In the genomic region with DNA sequence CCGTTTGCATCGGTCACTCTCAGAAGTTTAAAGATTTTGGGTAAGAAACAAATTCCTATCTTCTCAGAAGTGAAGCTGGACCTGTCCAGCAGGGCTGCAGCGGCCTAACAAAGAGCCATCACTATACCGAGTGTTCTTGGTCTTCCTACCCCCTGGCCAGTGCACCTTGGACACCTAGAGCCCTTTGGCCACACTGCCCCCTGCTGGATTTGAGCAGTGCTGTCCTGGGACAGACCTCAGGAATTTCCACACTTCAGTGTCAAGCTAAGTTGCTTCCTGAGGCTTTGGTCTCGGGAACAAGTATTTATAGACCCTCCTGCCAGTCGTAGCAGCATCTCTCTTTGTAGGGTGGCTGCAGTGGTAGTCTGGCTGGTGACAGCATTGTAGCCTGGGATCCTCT, we compare ENCODE assay signal across 9 mouse cellular contexts. TPM values are rescaled to one million over a fixed set of nuclear protein-coding genes. Genes with fewer than 3 reads are reported as not detected.
DNase-seq lines count a peak whose midpoint lies in the region; ATAC-seq and TF ChIP-seq lines count a peak whose summit lies in the region.
"Had no signal": no experiment of that assay in that cellular context is flagged by ENCODE, and none has a peak within 500 bp of the region (broad histone marks: within the 10 kb centered on the region; RNA-seq: fewer than 3 reads in every experiment).

No protein-coding gene starts in this region.

- no peak for TF ChIP-seq EP300 in liver, embryonic 14.5 days (IDR thresholded peaks at IDR 0.05; ENCODE audit: low read depth)

- H3K27me3 ChIP-seq in hindbrain, postnatal 0 days (ENCODE audit: insufficient read depth, low read length), result no peaks in the 10 kb centered on the region
- H3K27me3 ChIP-seq in liver, embryonic 14.5 days (ENCODE audit: control insufficient read depth, insufficient read depth, low read length), result no peaks in the 10 kb centered on the region
- H3K27me3 ChIP-seq: embryonic facial prominence, embryonic 13.5 days had no signal

- TF ChIP-seq CTCF in left cerebral cortex, adult 2 months (IDR thresholded peaks at IDR 0.05), result peak; percentile 79
- TF ChIP-seq CTCF in embryonic fibroblast, embryonic 13.5 days (IDR thresholded peaks at IDR 0.05; ENCODE audit: borderline replicate concordance, insufficient read depth, low read length), result peak; percentile 86
- peak; percentile 87 for TF ChIP-seq CTCF in hindbrain, postnatal 0 days (IDR thresholded peaks at IDR 0.05; ENCODE audit: low read depth)
- TF ChIP-seq CTCF in liver, embryonic 14.5 days (IDR thresholded peaks at IDR 0.05; ENCODE audit: low read depth), result peak; percentile 97

- H3K36me3 ChIP-seq in hindbrain, postnatal 0 days (ENCODE audit: insufficient read depth, low read length), result peaks cover 28% of the 10 kb centered on the region
- peaks cover 20% of the 10 kb centered on the region for H3K36me3 ChIP-seq in liver, embryonic 14.5 days (replicated peaks; ENCODE audit: control insufficient read depth, insufficient read depth, low read depth)

- WGBS in hindbrain, postnatal 0 days, result 58% methylated on average over 6 of the region's 6 CpGs
- 58% methylated on average over 6 of the region's 6 CpGs for WGBS in liver, embryonic 14.5 days (ENCODE audit: insufficient replicate concordance)

- no peaks in the 10 kb centered on the region for H3K9me3 ChIP-seq in hindbrain, postnatal 0 days (ENCODE audit: low read length)
- no peaks in the 10 kb centered on the region for H3K9me3 ChIP-seq in liver, embryonic 14.5 days (ENCODE audit: control insufficient read depth, low read length)
- H3K9me3 ChIP-seq: embryonic facial prominence, embryonic 13.5 days had no signal

- H3K4me2 ChIP-seq in hindbrain, postnatal 0 days (ENCODE audit: low read depth, low read length), result no peak overlapping the region
- no peak overlapping the region for H3K4me2 ChIP-seq in liver, embryonic 14.5 days (ENCODE audit: low read depth)
- H3K4me2 ChIP-seq: embryonic facial prominence, embryonic 13.5 days had no signal

- H3K4me1 ChIP-seq in embryonic fibroblast, embryonic 13.5 days (ENCODE audit: control insufficient read depth, insufficient read depth, low read length), result peaks cover 5% of the 10 kb centered on the region; the same call in 1 of the 2 replicates
- H3K4me1 ChIP-seq in hindbrain, postnatal 0 days (ENCODE audit: insufficient read depth, low read length), result no peaks in the 10 kb centered on the region
- H3K4me1 ChIP-seq in liver, embryonic 14.5 days (replicated peaks; ENCODE audit: control insufficient read depth in 2 of 2, insufficient read depth in 2 of 2, low read length in 1 of 2), result 0 out of 4 replicates have a peak, but pooled peaks cover 0 to 2% of the 10 kb centered on the region in 2 experiments
- H3K4me1 ChIP-seq: embryonic facial prominence, embryonic 13.5 days had no signal

- no peak for DNase-seq in left cerebral cortex, adult 2 months (ENCODE audit: extremely low spot score in 1 of 2, low spot score in 2 of 2)
- no peak for DNase-seq in left cerebral cortex, adult 11 months (ENCODE audit: low spot score)
- DNase-seq in adrenal gland, postnatal 4 days (ENCODE audit: low spot score in 2 of 2), result peak; percentile 42 to 53
- peak; percentile 65 for DNase-seq in hindbrain, postnatal 0 days (ENCODE audit: low spot score)
- DNase-seq in liver, embryonic 14.5 days (ENCODE audit: low read depth in 3 of 3, low spot score in 3 of 3), result peak; percentile 38 to 57 (median 40)
- DNase-seq in retina, postnatal 1 day, result peak; percentile 72
- DNase-seq in left cerebral cortex, postnatal 14 days (ENCODE audit: low spot score in 2 of 2), result no peak

- no peak overlapping the region for H3K4me3 ChIP-seq in left cerebral cortex, adult 2 months
- no peak overlapping the region for H3K4me3 ChIP-seq in embryonic fibroblast, embryonic 13.5 days (ENCODE audit: insufficient read depth, low read length)
- H3K4me3 ChIP-seq in hindbrain, postnatal 0 days (ENCODE audit: low read length), result no peak overlapping the region
- H3K4me3 ChIP-seq in liver, embryonic 14.5 days (ENCODE audit: insufficient read depth in 1 of 2, low read depth in 2 of 2, low read length in 2 of 2), result no peak overlapping the region
- H3K4me3 ChIP-seq: embryonic facial prominence, embryonic 13.5 days had no signal

- ATAC-seq in hindbrain, postnatal 0 days, result peak; percentile 71; the same call in 1 of the 2 replicates
- ATAC-seq in liver, embryonic 14.5 days (ENCODE audit: insufficient read depth), result peak; percentile 69

- no peak overlapping the region for H3K9ac ChIP-seq in hindbrain, postnatal 0 days (replicated peaks; ENCODE audit: low read length)
- H3K9ac ChIP-seq in liver, embryonic 14.5 days (replicated peaks), result no peak overlapping the region
- H3K9ac ChIP-seq: embryonic facial prominence, embryonic 13.5 days had no signal

- intact Hi-C loops in left cerebral cortex, adult 2 months (cut with DNase I), result loop anchor here (2.0 kb wide), 1 partner anchor 182 kb away; no protein-coding TSS in a partner anchor
- intact Hi-C loops in left cerebral cortex, postnatal 14 days (cut with DNase I), result no loop called here

- no peak overlapping the region for H3K27ac ChIP-seq in left cerebral cortex, adult 2 months
- H3K27ac ChIP-seq in embryonic fibroblast, embryonic 13.5 days (ENCODE audit: insufficient read depth, low read length), result no peak overlapping the region
- H3K27ac ChIP-seq in hindbrain, postnatal 0 days, result no peak overlapping the region
- no peak overlapping the region for H3K27ac ChIP-seq in liver, embryonic 14.5 days
- H3K27ac ChIP-seq: embryonic facial prominence, embryonic 13.5 days had no signal

- no peak for TF ChIP-seq POLR2A in embryonic fibroblast, embryonic 13.5 days (IDR thresholded peaks at IDR 0.05; ENCODE audit: low read depth, low read length)

RNA-seq across cellular contexts. Expression of a gene that starts 29.5 kb away (rescaled TPM):
- 10 to 100 TPM; 54.9 to 57.3 TPM for total RNA-seq in left cerebral cortex, adult 2 months (2021)
- 10 to 100 TPM; 65.0 to 66.6 TPM for total RNA-seq in adrenal gland, postnatal 4 days (2021)
- 39.2 and 44.9 TPM in 2 replicates for polyA plus RNA-seq in embryonic fibroblast, embryonic 13.5 days (2011; ENCODE audit: insufficient read length, low read depth, missing spikeins)
- 68.7 and 89.6 TPM in 2 replicates for total RNA-seq in hindbrain, postnatal 0 days (2014; rRNA removed)
- polyA plus RNA-seq in hindbrain, postnatal 0 days (2015; fragmentation: Nextera tagmentation; extraction: Ambion mirVana), result 79.8 and 85.8 TPM in 2 replicates
- 21.7 and 23.9 TPM in 2 replicates for polyA plus RNA-seq in liver, embryonic 14.5 days (2012; rRNA removed)
- 25.8 and 28.4 TPM in 2 replicates for polyA plus RNA-seq in liver, embryonic 14.5 days (2014; fragmentation: Nextera tagmentation; extraction: Ambion mirVana)
- 10 to 100 TPM; 40.8 to 43.1 TPM for total RNA-seq in left cerebral cortex, postnatal 14 days (2021)

RNA-seq across cellular contexts. Expression of a gene that starts 29.7 kb away (rescaled TPM):
- total RNA-seq in left cerebral cortex, adult 2 months (2021), result 10 to 100 TPM; 78.0 to 79.1 TPM
- 10 to 100 TPM; 33.9 TPM for total RNA-seq in adrenal gland, postnatal 4 days (2021)
- 14.7 and 17.5 TPM in 2 replicates for polyA plus RNA-seq in embryonic fibroblast, embryonic 13.5 days (2011; ENCODE audit: insufficient read length, low read depth, missing spikeins)
- 41.3 and 45.6 TPM in 2 replicates for total RNA-seq in hindbrain, postnatal 0 days (2014; rRNA removed)
- polyA plus RNA-seq in hindbrain, postnatal 0 days (2015; fragmentation: Nextera tagmentation; extraction: Ambion mirVana), result 27.6 and 29.4 TPM in 2 replicates
- polyA plus RNA-seq in liver, embryonic 14.5 days (2012; rRNA removed), result 7.6 and 8.6 TPM in 2 replicates
- polyA plus RNA-seq in liver, embryonic 14.5 days (2014; fragmentation: Nextera tagmentation; extraction: Ambion mirVana), result 6.8 and 7.5 TPM in 2 replicates
- total RNA-seq in left cerebral cortex, postnatal 14 days (2021), result 10 to 100 TPM; 74.5 to 77.2 TPM

RNA-seq across cellular contexts. Expression of a gene that starts 41.4 kb away (rescaled TPM):
- total RNA-seq in left cerebral cortex, adult 2 months (2021), result 10 to 100 TPM; 31.1 to 34.4 TPM
- total RNA-seq in adrenal gland, postnatal 4 days (2021), result 10 to 100 TPM; 60.0 to 63.9 TPM
- 32.3 and 38.0 TPM in 2 replicates for polyA plus RNA-seq in embryonic fibroblast, embryonic 13.5 days (2011; ENCODE audit: insufficient read length, low read depth, missing spikeins)
- 41.8 and 43.1 TPM in 2 replicates for total RNA-seq in hindbrain, postnatal 0 days (2014; rRNA removed)
- 17.4 and 17.9 TPM in 2 replicates for polyA plus RNA-seq in hindbrain, postnatal 0 days (2015; fragmentation: Nextera tagmentation; extraction: Ambion mirVana)
- 13.9 and 18.1 TPM in 2 replicates for polyA plus RNA-seq in liver, embryonic 14.5 days (2012; rRNA removed)
- 8.7 and 9.1 TPM in 2 replicates for polyA plus RNA-seq in liver, embryonic 14.5 days (2014; fragmentation: Nextera tagmentation; extraction: Ambion mirVana)
- 10 to 100 TPM; 31.2 to 32.9 TPM for total RNA-seq in left cerebral cortex, postnatal 14 days (2021)

Comparison
In these comparisons a context has a peak if more than half of its experiments do, and no peak if none do; other contexts are left out.
1. DNase-seq: peak in adrenal gland, postnatal 4 days (2 of 2), hindbrain, postnatal 0 days (single experiment), liver, embryonic 14.5 days (3 of 3) and retina, postnatal 1 day (single experiment); none in left cerebral cortex, adult 2 months (0 of 2), left cerebral cortex, adult 11 months (single experiment) and left cerebral cortex, postnatal 14 days (0 of 2).
2. Peak in every context shown above with its lines, with median percentiles within 50 percentile points of each other: CTCF ChIP-seq.